Mouse (Mus musculus): ENCODE data around the gene Plxnb1. TPM values are rescaled to one million over a fixed set of nuclear protein-coding genes. Genes with fewer than 3 reads are reported as not detected.

The Plxnb1 gene
- total RNA-seq (2018; cell fraction: chromatin; rRNA removed), result under 1 TPM in 4 of 26 experiments, not detected in 22; 0.06 to 0.41 (median 0.11) TPM
- under 1 TPM in 1 of 26 experiments, not detected in 25; 0.18 TPM for total RNA-seq (2018; cell fraction: cytosol; rRNA removed)
- total RNA-seq (2018; cell fraction: nucleus; rRNA removed), result 1 to 10 TPM in 1 of 26 experiments, not detected in 25; 1.4 TPM
- polyA plus RNA-seq (2018), result not detected in 3 replicates

DNA sequence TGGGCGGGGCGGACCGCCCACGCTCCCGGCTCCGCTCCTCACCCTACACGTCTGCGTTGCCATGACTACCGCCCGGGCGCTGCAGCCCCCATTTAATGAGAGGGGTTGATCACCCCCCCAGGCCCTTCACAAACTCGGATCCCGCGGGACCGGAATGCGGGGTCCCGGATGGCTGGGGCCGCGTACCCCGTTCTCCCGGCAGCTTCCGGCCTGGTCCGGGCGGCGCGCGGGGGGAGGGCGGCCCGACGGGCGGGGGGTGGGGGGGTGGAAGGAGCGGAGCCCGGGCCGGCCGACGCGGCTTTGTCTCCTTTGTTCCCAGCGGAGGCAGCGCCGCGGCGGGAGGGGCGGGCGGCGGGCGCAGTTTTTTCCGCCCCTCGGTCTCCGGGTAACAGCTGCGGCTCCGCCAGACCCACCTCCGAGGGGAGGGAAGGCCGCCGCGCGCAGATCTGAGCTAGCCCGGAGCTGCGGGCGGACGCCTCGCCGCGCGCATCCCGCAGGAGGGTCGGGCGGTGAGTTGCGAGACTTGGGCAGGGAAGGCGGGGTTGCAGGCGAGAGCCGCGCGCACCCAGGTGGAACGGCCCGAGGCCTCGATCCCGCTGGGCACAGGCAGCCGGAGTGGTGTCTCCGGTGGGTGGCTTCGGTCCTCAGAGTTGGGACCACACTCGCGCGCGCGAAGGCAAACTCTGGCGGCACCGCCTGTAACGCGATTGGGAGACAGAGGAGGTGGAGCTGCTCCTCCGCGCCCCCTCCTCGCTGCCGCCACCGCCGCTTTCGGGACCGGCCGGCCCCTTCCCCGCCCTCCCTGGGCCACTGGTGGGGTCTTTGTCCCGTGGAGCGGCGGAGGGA, at the start of gene Plxnb1:
TSS of gene Plxnb1 (plus strand) at position 253 of the 846 bp plus-strand sequence.
- 2% methylated on average over 93 of the region's 102 CpGs for WGBS (ENCODE audit: missing documents)
- H3K27ac ChIP-seq, result no peak within 1 kb of the TSS
- peaks cover 21% of the 10 kb centered on the region for H3K36me3 ChIP-seq (ENCODE audit: inconsistent target)

DNA sequence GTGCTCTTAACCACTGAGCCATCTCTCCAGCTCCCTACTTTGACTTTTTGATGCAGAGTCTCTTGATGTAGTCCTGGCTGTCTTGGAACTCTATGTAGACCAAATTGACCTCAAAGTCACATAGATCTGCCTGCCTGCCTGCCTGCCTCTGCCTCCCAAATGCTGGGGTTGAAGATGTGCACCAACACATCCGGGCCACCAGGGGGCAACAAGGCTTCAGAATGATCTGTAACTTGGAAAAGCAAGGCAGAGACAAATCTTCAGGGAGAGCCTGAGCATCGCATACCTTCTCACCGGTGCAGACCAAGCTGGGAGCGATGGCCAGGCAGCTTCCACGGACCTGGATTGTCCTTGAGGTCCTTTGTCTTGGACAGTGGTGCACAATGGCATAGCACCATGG, 48.9 kb upstream of the Plxnb1 start:
- H3K79me2 ChIP-seq (ENCODE audit: inconsistent target), result peaks cover 64% of the 10 kb centered on the region
- no peak overlapping the region for H3K27ac ChIP-seq
- H3K4me3 ChIP-seq (ENCODE audit: inconsistent target), result no peak overlapping the region
- 48% methylated on average over 5 of the region's 5 CpGs for WGBS (ENCODE audit: missing documents)
- H3K36me3 ChIP-seq (ENCODE audit: inconsistent target), result peaks cover 32% of the 10 kb centered on the region

More for the DNA sequence above, at the start of gene Plxnb1:
- H3K4me3 ChIP-seq (ENCODE audit: inconsistent target), result no peak within 1 kb of the TSS
- H3K79me2 ChIP-seq (ENCODE audit: inconsistent target), result no peaks in the 10 kb centered on the region

- Histone ChIP-seq H3K27ac (no peak overlapping the region), H3K36me3 (ENCODE audit: inconsistent target) (peaks cover 43% of the 10 kb centered on the region), H3K79me2 (ENCODE audit: inconsistent target) (peaks cover 80% of the 10 kb centered on the region), H3K4me3 (ENCODE audit: inconsistent target) (no peak overlapping the region)
- WGBS (ENCODE audit: missing documents), result 88% methylated on average over 7 of the region's 7 CpGs
These were observed 45.9 kb upstream of the Plxnb1 start for GRCm38 (mm10) chr9:109049316-109049715.

DNA sequence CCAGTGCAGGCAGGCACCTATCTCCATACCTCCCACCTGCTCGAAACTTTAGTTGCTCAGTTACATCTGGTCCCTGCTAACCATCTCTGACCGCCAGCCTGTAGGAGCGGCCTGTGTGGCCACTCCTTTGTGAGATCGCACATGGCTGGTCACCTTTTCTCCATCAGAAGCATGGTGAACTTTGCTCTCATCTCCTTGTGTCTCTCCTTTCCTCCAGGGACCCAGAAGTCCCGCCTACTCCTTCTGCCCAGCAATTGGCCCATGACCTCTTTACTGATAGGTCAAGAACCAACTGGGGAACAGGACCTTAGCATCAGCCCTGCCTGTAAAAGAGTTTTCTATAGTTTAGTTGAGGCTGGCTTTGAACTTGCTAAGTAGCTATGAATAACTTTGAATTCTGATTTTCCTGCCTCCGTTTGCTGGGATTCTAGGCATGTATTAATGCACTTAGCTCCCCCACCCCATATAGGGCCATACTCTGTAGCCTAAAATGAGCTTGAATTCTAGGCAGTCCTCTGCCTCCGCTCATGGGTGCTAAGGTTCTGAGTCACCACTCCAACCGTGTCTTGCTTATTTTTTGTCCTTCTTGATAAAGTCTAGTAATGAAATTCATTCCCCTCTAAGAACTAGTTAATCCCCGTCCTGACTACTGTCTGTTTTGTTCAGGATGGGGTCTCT, 45.1 kb upstream of the Plxnb1 start:
- H3K27ac ChIP-seq, result no peak overlapping the region
- peaks cover 39% of the 10 kb centered on the region; the same call in 1 of the 2 replicates for H3K36me3 ChIP-seq (ENCODE audit: inconsistent target)
- 96% methylated on average over 9 of the region's 9 CpGs for WGBS (ENCODE audit: missing documents)
- no peak overlapping the region for H3K4me3 ChIP-seq (ENCODE audit: inconsistent target)
- H3K79me2 ChIP-seq (ENCODE audit: inconsistent target), result peaks cover 78% of the 10 kb centered on the region

GRCm38 (mm10) chr9:109050674-109050997, 44.6 kb upstream of the Plxnb1 start:
- H3K27ac ChIP-seq, result no peak overlapping the region
- H3K36me3 ChIP-seq (ENCODE audit: inconsistent target), result peaks cover 39% of the 10 kb centered on the region; the same call in 1 of the 2 replicates
- H3K4me3 ChIP-seq (ENCODE audit: inconsistent target), result no peak overlapping the region
- H3K79me2 ChIP-seq (ENCODE audit: inconsistent target), result peaks cover 81% of the 10 kb centered on the region
- WGBS (ENCODE audit: missing documents), result 21% methylated on average over 3 of the region's 3 CpGs

DNA sequence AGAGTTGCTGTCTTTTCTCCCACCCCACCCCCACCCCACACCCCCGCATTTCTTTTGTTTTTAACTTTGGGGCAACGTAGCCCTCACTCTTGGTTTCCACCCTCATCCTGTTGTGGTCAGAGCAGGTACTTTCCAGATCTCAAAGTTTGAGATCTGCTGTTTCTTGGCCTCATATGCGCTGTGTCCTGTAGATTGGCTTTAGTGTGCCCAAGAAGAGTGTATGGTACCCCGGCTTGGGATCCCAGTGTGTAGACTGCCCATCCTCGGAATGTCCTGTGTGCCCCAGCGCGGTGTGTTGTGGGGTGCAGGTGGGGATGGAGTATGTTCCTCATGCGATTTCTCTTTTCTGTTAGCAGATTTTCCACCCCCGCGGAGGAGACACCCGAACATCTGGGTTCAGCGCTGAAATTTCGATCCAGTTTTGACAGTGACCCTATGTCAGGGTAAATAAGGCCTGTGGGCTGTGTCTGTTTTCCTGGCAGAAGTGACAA, 44.1 kb upstream of the Plxnb1 start:
- H3K27ac ChIP-seq, result no peak overlapping the region
- peaks cover 42% of the 10 kb centered on the region; the same call in 1 of the 2 replicates for H3K36me3 ChIP-seq (ENCODE audit: inconsistent target)
- 30% methylated on average over 10 of the region's 13 CpGs for WGBS (ENCODE audit: missing documents)
- H3K79me2 ChIP-seq (ENCODE audit: inconsistent target), result peaks cover 85% of the 10 kb centered on the region
- H3K4me3 ChIP-seq (ENCODE audit: inconsistent target), result no peak overlapping the region

DNA sequence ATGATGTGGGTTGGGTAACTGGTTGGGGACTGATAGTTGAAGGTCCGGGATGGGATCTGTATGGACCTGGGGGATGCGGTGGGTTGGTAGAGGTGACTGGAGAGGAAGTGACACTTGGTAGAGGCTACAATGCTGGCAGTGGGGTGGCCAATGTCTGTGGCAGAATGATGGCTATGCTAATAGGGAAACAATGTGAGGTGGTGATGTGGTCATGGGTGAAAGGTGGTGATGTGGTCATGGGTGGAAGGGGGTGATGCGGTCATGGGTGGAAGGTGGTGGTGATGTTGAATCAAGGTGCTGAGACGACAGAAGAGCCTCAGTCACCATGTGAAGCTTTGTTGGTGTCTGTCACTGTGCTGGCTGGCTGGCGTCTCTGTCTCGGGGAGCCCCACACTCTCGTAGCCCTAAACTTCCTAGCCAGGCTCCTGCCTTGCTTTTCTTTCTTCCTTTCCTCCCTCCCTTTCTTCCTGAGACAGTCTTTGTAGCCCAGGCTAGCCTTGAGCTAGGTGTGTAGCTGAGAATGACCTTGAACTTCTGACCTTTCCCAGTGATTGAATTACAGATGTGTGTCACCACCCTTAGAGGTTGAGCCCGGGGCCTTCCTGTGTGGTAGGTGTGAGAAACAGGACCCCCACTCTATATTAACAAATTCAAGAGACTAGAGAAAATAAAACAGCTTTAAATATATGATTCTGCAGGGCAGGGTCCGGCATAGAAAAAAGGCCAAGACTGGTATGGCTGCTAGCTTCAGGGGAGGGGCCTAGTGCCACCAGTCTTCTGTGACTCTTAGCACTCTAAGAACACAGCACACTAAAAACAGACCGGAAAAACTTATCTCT, 43.3 kb upstream of the Plxnb1 start:
- H3K27ac ChIP-seq, result no peak overlapping the region
- 75% methylated on average over 8 of the region's 10 CpGs for WGBS (ENCODE audit: missing documents)
- H3K4me3 ChIP-seq (ENCODE audit: inconsistent target), result no peak overlapping the region
- peaks cover 88% of the 10 kb centered on the region for H3K79me2 ChIP-seq (ENCODE audit: inconsistent target)
- H3K36me3 ChIP-seq (ENCODE audit: inconsistent target), result peaks cover 49% of the 10 kb centered on the region; the same call in 1 of the 2 replicates

DNA sequence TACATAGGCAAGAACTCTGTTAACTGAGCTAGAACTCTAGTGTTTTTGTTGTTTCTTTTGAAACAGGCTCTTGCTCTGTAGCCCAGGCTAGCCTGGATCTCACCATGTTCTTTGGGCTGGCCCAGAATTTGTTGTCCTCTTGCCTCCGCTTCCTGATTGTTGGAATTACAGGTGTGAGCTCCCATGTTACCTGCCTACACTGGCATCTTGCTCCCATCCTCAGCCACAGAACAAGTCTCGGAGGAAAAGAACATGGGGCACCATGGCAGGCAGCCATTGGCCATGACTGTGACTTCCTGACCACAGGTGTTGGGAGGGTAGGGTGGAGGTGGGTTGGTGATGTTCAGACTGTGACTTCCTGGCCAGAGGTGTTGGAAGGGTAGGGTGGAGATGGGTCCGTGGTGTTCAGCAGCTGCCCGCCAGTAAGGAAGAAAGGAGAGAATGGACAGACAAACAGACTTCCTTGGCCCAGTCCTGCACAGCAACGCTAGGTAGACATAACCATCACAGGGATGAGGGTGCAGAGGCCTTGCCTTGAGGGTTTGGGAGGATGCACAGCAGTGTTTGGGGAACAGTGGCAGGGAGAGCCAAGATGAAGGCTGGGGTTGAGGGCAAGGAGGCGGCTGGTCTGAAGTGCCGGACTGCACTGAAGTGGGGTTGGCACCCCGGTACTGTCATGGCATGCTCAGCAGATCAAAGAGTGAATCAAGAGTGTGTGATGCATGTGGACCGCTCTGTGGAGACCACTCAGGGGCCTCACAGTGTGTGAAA, 42.5 kb upstream of the Plxnb1 start:
- peaks cover 96% of the 10 kb centered on the region for H3K79me2 ChIP-seq (ENCODE audit: inconsistent target)
- no peak overlapping the region for H3K27ac ChIP-seq
- peaks cover 49% of the 10 kb centered on the region; the same call in 1 of the 2 replicates for H3K36me3 ChIP-seq (ENCODE audit: inconsistent target)
- H3K4me3 ChIP-seq (ENCODE audit: inconsistent target), result no peak overlapping the region
- WGBS (ENCODE audit: missing documents), result 83% methylated on average over 9 of the region's 9 CpGs

DNA sequence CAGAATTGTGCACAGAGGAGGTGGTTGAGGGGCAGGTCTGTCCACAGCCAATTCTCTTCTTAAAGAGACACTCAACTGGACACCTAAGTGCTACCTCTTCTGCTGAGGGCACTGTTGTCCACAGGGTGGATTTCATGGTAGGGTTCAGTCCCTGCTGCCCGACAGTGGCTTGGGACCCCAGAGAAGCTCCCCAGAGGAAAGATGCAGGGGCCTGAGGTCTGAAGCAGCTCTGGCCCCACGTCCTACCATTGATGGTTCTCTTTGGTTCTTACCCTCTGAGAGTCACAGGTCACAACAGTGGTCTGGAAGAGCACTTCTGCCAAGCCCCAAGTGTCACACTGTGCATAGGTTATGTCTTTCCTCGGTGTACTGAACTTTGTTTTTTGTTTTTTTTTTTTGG, 41.8 kb upstream of the Plxnb1 start:
- Histone ChIP-seq H3K79me2 (ENCODE audit: inconsistent target) (peaks cover 96% of the 10 kb centered on the region), H3K27ac (no peak overlapping the region), H3K4me3 (ENCODE audit: inconsistent target) (no peak overlapping the region), H3K36me3 (ENCODE audit: inconsistent target) (peaks cover 49% of the 10 kb centered on the region; the same call in 1 of the 2 replicates)
- WGBS (ENCODE audit: missing documents), result 82% methylated on average over 3 of the region's 3 CpGs

- peaks cover 96% of the 10 kb centered on the region for H3K79me2 ChIP-seq (ENCODE audit: inconsistent target)
- H3K27ac ChIP-seq, result peak overlapping the region; percentile 92
- no peak overlapping the region for H3K4me3 ChIP-seq (ENCODE audit: inconsistent target)
- WGBS (ENCODE audit: missing documents), result 66% methylated on average over 6 of the region's 6 CpGs
- peaks cover 44% of the 10 kb centered on the region; the same call in 1 of the 2 replicates for H3K36me3 ChIP-seq (ENCODE audit: inconsistent target)
These were observed 41.3 kb upstream of the Plxnb1 start for GRCm38 (mm10) chr9:109053851-109054250.

DNA sequence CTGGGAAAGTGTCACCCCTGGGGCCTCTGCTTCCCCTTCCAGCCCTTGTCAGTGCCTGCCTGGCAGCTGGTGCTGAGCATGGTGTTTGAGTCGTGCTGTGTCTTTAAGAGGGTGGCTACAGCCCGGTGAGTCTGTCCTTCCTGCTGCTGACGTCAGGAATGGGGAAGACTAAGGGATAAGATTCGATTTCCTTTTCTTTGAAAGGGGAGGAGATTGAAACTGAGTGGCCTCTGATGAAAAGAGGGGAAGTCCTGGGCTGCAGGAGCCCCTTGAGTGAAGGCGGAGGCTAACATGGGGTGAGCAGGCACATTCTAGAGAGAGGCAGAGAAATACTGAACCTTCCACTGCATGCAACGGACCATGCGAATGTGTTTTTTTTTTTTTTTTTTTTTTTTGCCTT, 40.5 kb upstream of the Plxnb1 start:
- peak overlapping the region; percentile 38 for H3K4me3 ChIP-seq (ENCODE audit: inconsistent target)
- H3K36me3 ChIP-seq (ENCODE audit: inconsistent target), result peaks cover 36% of the 10 kb centered on the region; the same call in 1 of the 2 replicates
- peaks cover 91% of the 10 kb centered on the region for H3K79me2 ChIP-seq (ENCODE audit: inconsistent target)
- peak overlapping the region; percentile 92 for H3K27ac ChIP-seq
- 0% methylated on average over 7 of the region's 7 CpGs for WGBS (ENCODE audit: missing documents)

- peaks cover 83% of the 10 kb centered on the region for H3K79me2 ChIP-seq (ENCODE audit: inconsistent target)
- peak overlapping the region; percentile 38 for H3K4me3 ChIP-seq (ENCODE audit: inconsistent target)
- peaks cover 29% of the 10 kb centered on the region; the same call in 1 of the 2 replicates for H3K36me3 ChIP-seq (ENCODE audit: inconsistent target)
- 84% methylated on average over 11 of the region's 12 CpGs for WGBS (ENCODE audit: missing documents)
- H3K27ac ChIP-seq, result peak overlapping the region; percentile 92
These were observed 39.7 kb upstream of the Plxnb1 start for GRCm38 (mm10) chr9:109055271-109056030.
